Mouse (Mus musculus): ENCODE measurements at regions not wholly inside any gene's neighbourhood (a gene's known extent, or its start where the extent isn't known, plus 50 kb on each side); places are given as distances from the start of the nearest gene placed in this dataset.

- TF ChIP-seq CTCF (IDR thresholded peaks at IDR 0.05; ENCODE audit: low read depth) (no peak), EP300 (IDR thresholded peaks at IDR 0.05; ENCODE audit: low read depth) (no peak)
Observed at GRCm38 (mm10) chr4:68085255-68085654, 868.9 kb downstream of the Brinp1 start.

All from liver, embryonic 14.5 days (tissue).